Mouse (Mus musculus) neural tube, embryonic 13.5 days (tissue): ENCODE results near the gene Sptb. TPM values are rescaled to one million over a fixed set of nuclear protein-coding genes. Genes with fewer than 3 reads are reported as not detected.

ENCODE experiments used
- ATAC-seq: fragments of 200-750 bp; cut with Nextera tagmentation; 2 replicates; pipeline ENCODE4 v1.8.0; 2017; ENCODE audit warnings: low read depth, mild to moderate bottlenecking, moderate TSS enrichment, moderate library complexity
- H3K27ac ChIP-seq: fragments of 300-500 bp; sonication (generic); replicated peaks from 2 replicates; pipeline ENCODE4 v1.5.1; 2015; ENCODE audit warnings: moderate library complexity, mild to moderate bottlenecking, inconsistent platforms
- H3K27me3 ChIP-seq: fragments of 300-500 bp; sonication (generic); 2 replicates; pipeline ENCODE4 v1.6.1; 2015; ENCODE audit warnings: mild to moderate bottlenecking, inconsistent platforms
- H3K36me3 ChIP-seq: fragments of 300-500 bp; sonication (generic); 2 replicates; pipeline ENCODE4 v1.6.1; 2015; ENCODE audit warnings: mild to moderate bottlenecking, inconsistent platforms
- H3K4me1 ChIP-seq: fragments of 300-500 bp; sonication (generic); replicated peaks from 2 replicates; pipeline ENCODE4 v1.6.1; 2015; ENCODE audit warnings: inconsistent platforms
- H3K4me2 ChIP-seq: fragments of 300-500 bp; sonication (generic); 2 replicates; pipeline ENCODE4 v1.6.1; 2015; ENCODE audit warnings: inconsistent platforms, mild to moderate bottlenecking, moderate library complexity
- H3K4me3 ChIP-seq: fragments of 300-500 bp; sonication (generic); 2 replicates; pipeline ENCODE4 v1.5.1; 2015; ENCODE audit warnings: mild to moderate bottlenecking, inconsistent platforms
- H3K9ac ChIP-seq: fragments of 300-500 bp; sonication (generic); 2 replicates; pipeline ENCODE4 v1.6.1; 2015; ENCODE audit warnings: moderate library complexity, mild to moderate bottlenecking, inconsistent platforms
- H3K9me3 ChIP-seq: fragments of 300-500 bp; sonication (generic); 2 replicates; pipeline ENCODE4 v1.6.1; 2016; ENCODE audit warnings: inconsistent platforms
- WGBS: fragments of 180-500 bp; shearing (Covaris S2); methylation state at CpG from one replicate; pipeline ENCODE4 v1.1.7; 2015; 5-methylcytosine and 5-hydroxymethylcytosine counted together
- polyA plus RNA-seq: library from polyadenylated mRNA; unstranded; fragments of >200 nt; fragmentation: Nextera tagmentation; extraction: Ambion mirVana; gene quantifications from 2 replicates; pipeline ENCODE4 v1.2.1, GENCODE M21; 2015

Gene Sptb
- polyA plus RNA-seq, 1 experiment from 2014 or later: 2.7 TPM

GRCm38 (mm10) chr12:76669956-76670530, 40.3 kb downstream of the Sptb start:
- no peak for ATAC-seq
- 52% methylated on average over 5 of the region's 5 CpGs for WGBS
- Histone ChIP-seq H3K36me3 (no peaks in the 10 kb centered on the region), H3K27ac (no peak overlapping the region), H3K9me3 (no peaks in the 10 kb centered on the region), H3K4me2 (no peak overlapping the region), H3K9ac (no peak overlapping the region), H3K4me1 (0 out of 2 replicates have a peak, but pooled peaks cover 6% of the 10 kb centered on the region), H3K27me3 (no peaks in the 10 kb centered on the region), H3K4me3 (no peak overlapping the region)

- Histone ChIP-seq H3K27me3 (no peaks in the 10 kb centered on the region), H3K4me2 (no peak overlapping the region), H3K27ac (no peak overlapping the region), H3K4me1 (0 out of 2 replicates have a peak, but pooled peaks cover 6% of the 10 kb centered on the region), H3K4me3 (no peak overlapping the region), H3K9me3 (no peaks in the 10 kb centered on the region), H3K9ac (no peak overlapping the region), H3K36me3 (no peaks in the 10 kb centered on the region)
- WGBS: 85% methylated on average over 7 of the region's 7 CpGs
- no peak for ATAC-seq
These were observed 41.5 kb downstream of the Sptb start for GRCm38 (mm10) chr12:76668654-76669419.

GRCm38 (mm10) chr12:76651788-76652345, 58.5 kb downstream of the Sptb start:
- H3K27me3 ChIP-seq: no peaks in the 10 kb centered on the region
- H3K9me3 ChIP-seq: no peaks in the 10 kb centered on the region
- H3K4me3 ChIP-seq: no peak overlapping the region
- no peak overlapping the region for H3K9ac ChIP-seq
- H3K27ac ChIP-seq: no peak overlapping the region
- H3K4me2 ChIP-seq: no peak overlapping the region
- ATAC-seq: no peak
- peaks cover 10% of the 10 kb centered on the region; the same call in 1 of the 2 replicates for H3K4me1 ChIP-seq
- WGBS: 81% methylated on average over 6 of the region's 6 CpGs
- H3K36me3 ChIP-seq: no peaks in the 10 kb centered on the region

- no peak overlapping the region for H3K4me2 ChIP-seq
- no peak overlapping the region for H3K27ac ChIP-seq
- H3K4me3 ChIP-seq: no peak overlapping the region
- peak; percentile 57 for ATAC-seq
- H3K36me3 ChIP-seq: no peaks in the 10 kb centered on the region
- WGBS: 52% methylated on average over 16 of the region's 16 CpGs
- H3K4me1 ChIP-seq: peaks cover 21% of the 10 kb centered on the region
- no peaks in the 10 kb centered on the region for H3K9me3 ChIP-seq
- H3K9ac ChIP-seq: no peak overlapping the region; the same call in 1 of the 2 replicates
- H3K27me3 ChIP-seq: no peaks in the 10 kb centered on the region
These were observed 60.3 kb downstream of the Sptb start for GRCm38 (mm10) chr12:76649708-76650687.

GRCm38 (mm10) chr12:76645222-76646110, 64.9 kb downstream of the Sptb start:
- H3K9ac ChIP-seq: peak overlapping the region; percentile 31

GRCm38 (mm10) chr12:76643679-76644078, 66.7 kb downstream of the Sptb start:
- H3K4me1 ChIP-seq: peaks cover 32% of the 10 kb centered on the region
- peak overlapping the region; percentile 2; the same call in 1 of the 2 replicates for H3K9ac ChIP-seq
- H3K36me3 ChIP-seq: no peaks in the 10 kb centered on the region
- 62% methylated on average over 8 of the region's 8 CpGs for WGBS
- 0 out of 2 replicates have a peak, but pooled peaks have one; percentile 29 for ATAC-seq
- no peaks in the 10 kb centered on the region for H3K27me3 ChIP-seq
- no peak overlapping the region for H3K4me3 ChIP-seq
- no peaks in the 10 kb centered on the region for H3K9me3 ChIP-seq
- H3K27ac ChIP-seq: peak overlapping the region; percentile 74
- no peak overlapping the region for H3K4me2 ChIP-seq

More at GRCm38 (mm10) chr12:76645222-76646110, 64.9 kb downstream of the Sptb start:
- H3K36me3 ChIP-seq: no peaks in the 10 kb centered on the region
- H3K9me3 ChIP-seq: no peaks in the 10 kb centered on the region
- no peak; the same call in 1 of the 2 replicates for ATAC-seq
- WGBS: 21% methylated on average over 23 of the region's 23 CpGs
- H3K4me3 ChIP-seq: no peak overlapping the region
- H3K27me3 ChIP-seq: no peaks in the 10 kb centered on the region
- peak overlapping the region; percentile 7 for H3K27ac ChIP-seq
- peaks cover 42% of the 10 kb centered on the region for H3K4me1 ChIP-seq
- peak overlapping the region; percentile 20 for H3K4me2 ChIP-seq

- 82% methylated on average over 4 of the region's 4 CpGs for WGBS
These were observed 67.7 kb downstream of the Sptb start for GRCm38 (mm10) chr12:76642616-76643015.

GRCm38 (mm10) chr12:76640620-76641019, 69.7 kb downstream of the Sptb start:
- Histone ChIP-seq H3K4me2 (no peak overlapping the region), H3K27ac (no peak overlapping the region), H3K9me3 (no peaks in the 10 kb centered on the region), H3K36me3 (no peaks in the 10 kb centered on the region), H3K4me3 (no peak overlapping the region), H3K4me1 (peaks cover 28% of the 10 kb centered on the region), H3K27me3 (no peaks in the 10 kb centered on the region), H3K9ac (no peak overlapping the region)
- 47% methylated on average over 8 of the region's 8 CpGs for WGBS
- ATAC-seq: no peak

More at GRCm38 (mm10) chr12:76642616-76643015, 67.7 kb downstream of the Sptb start:
- Histone ChIP-seq H3K27me3 (no peaks in the 10 kb centered on the region), H3K4me1 (peaks cover 32% of the 10 kb centered on the region), H3K9ac (no peak overlapping the region), H3K9me3 (no peaks in the 10 kb centered on the region), H3K36me3 (no peaks in the 10 kb centered on the region), H3K27ac (no peak overlapping the region), H3K4me2 (no peak overlapping the region), H3K4me3 (no peak overlapping the region)
- no peak for ATAC-seq

- Histone ChIP-seq H3K27ac (peak overlapping the region; percentile 81), H3K4me1 (peaks cover 10% of the 10 kb centered on the region), H3K4me3 (no peak overlapping the region), H3K27me3 (no peaks in the 10 kb centered on the region), H3K36me3 (no peaks in the 10 kb centered on the region), H3K4me2 (peak overlapping the region; percentile 30; the same call in 1 of the 2 replicates), H3K9ac (0 out of 2 replicates have a peak overlapping the region, but pooled peaks have one; percentile 2), H3K9me3 (no peaks in the 10 kb centered on the region)
- WGBS: 56% methylated on average over 15 of the region's 15 CpGs
- ATAC-seq: peak; percentile 85
These were observed 75.3 kb downstream of the Sptb start for GRCm38 (mm10) chr12:76634899-76635693.

GRCm38 (mm10) chr12:76623374-76623773, 87.0 kb downstream of the Sptb start:
- Histone ChIP-seq H3K36me3 (no peaks in the 10 kb centered on the region), H3K27me3 (no peaks in the 10 kb centered on the region), H3K4me2 (no peak overlapping the region), H3K9ac (no peak overlapping the region), H3K4me3 (no peak overlapping the region), H3K9me3 (no peaks in the 10 kb centered on the region), H3K27ac (no peak overlapping the region), H3K4me1 (peaks cover 17% of the 10 kb centered on the region)
- no peak for ATAC-seq
- 66% methylated on average over 6 of the region's 6 CpGs for WGBS
